Mouse (Mus musculus) liver, embryonic 15.5 days (tissue): ENCODE data around the gene Gm20388. TPM values are rescaled to one million over a fixed set of nuclear protein-coding genes. Genes with fewer than 3 reads are reported as not detected.

Experiments
- ATAC-seq: fragments of 200-750 bp; cut with Nextera tagmentation; 2 replicates; pipeline ENCODE4 v1.8.0; 2017; ENCODE audit warnings: moderate number of reproducible peaks, mild to moderate bottlenecking, moderate library complexity; ENCODE audit not compliant: insufficient read depth
- H3K27ac ChIP-seq: fragments of 300-500 bp; sonication (generic); replicated peaks from 2 replicates; pipeline ENCODE4 v1.5.1; 2015; ENCODE audit warnings: mild to moderate bottlenecking, inconsistent platforms
- H3K27me3 ChIP-seq: fragments of 300-500 bp; sonication (generic); 2 replicates; pipeline ENCODE4 v1.6.1; 2015; ENCODE audit warnings: mild to moderate bottlenecking, inconsistent platforms
- H3K36me3 ChIP-seq: fragments of 300-500 bp; sonication (generic); replicated peaks from 2 replicates; pipeline ENCODE4 v1.6.1; 2015; ENCODE audit warnings: moderate library complexity, mild to moderate bottlenecking, inconsistent platforms
- H3K4me1 ChIP-seq: fragments of 300-500 bp; sonication (generic); replicated peaks from 2 replicates; pipeline ENCODE4 v1.6.1; 2015; ENCODE audit warnings: inconsistent platforms
- H3K4me2 ChIP-seq: fragments of 300-500 bp; sonication (generic); 2 replicates; pipeline ENCODE4 v1.6.1; 2015; ENCODE audit warnings: moderate library complexity, mild to moderate bottlenecking, inconsistent platforms
- H3K4me3 ChIP-seq: fragments of 300-500 bp; sonication (generic); replicated peaks from 2 replicates; pipeline ENCODE4 v1.5.1; 2015; ENCODE audit warnings: mild to moderate bottlenecking, inconsistent platforms
- H3K9ac ChIP-seq: fragments of 300-500 bp; sonication (generic); 2 replicates; pipeline ENCODE4 v1.6.1; 2015; ENCODE audit warnings: moderate library complexity, mild to moderate bottlenecking, inconsistent platforms
- H3K9me3 ChIP-seq: fragments of 300-500 bp; sonication (generic); replicated peaks from 2 replicates; pipeline ENCODE4 v1.6.1; 2016; ENCODE audit warnings: inconsistent platforms
- WGBS: fragments of 180-500 bp; shearing (Covaris S2); methylation state at CpG from one replicate; pipeline ENCODE4 v1.1.7; 2015; ENCODE audit warnings: mixed read lengths; ENCODE audit not compliant: insufficient replicate concordance; 5-methylcytosine and 5-hydroxymethylcytosine counted together
- polyA plus RNA-seq: library from polyadenylated mRNA; unstranded; fragments of >200 nt; fragmentation: Nextera tagmentation; extraction: Ambion mirVana; gene quantifications from 2 replicates; pipeline ENCODE4 v1.2.1, GENCODE M21; 2015

The Gm20388 gene
- polyA plus RNA-seq, 1 experiment from 2014 or later = not detected

- peaks cover 12% of the 10 kb centered on the region for H3K27me3 ChIP-seq
- 0 out of 2 replicates have a peak, but pooled peaks cover 6% of the 10 kb centered on the region for H3K9me3 ChIP-seq
- H3K4me2 ChIP-seq = no peak overlapping the region
- H3K4me3 ChIP-seq = no peak overlapping the region
- no peak overlapping the region for H3K27ac ChIP-seq
- ATAC-seq = no peak
- H3K36me3 ChIP-seq = no peaks in the 10 kb centered on the region
- WGBS = 83% methylated on average over 12 of the region's 12 CpGs
- H3K9ac ChIP-seq = no peak overlapping the region
- peaks cover 34% of the 10 kb centered on the region for H3K4me1 ChIP-seq
Observed at GRCm38 (mm10) chr8:120431042-120431441, 520.4 kb downstream of the Gm20388 start.

- H3K36me3 ChIP-seq = no peaks in the 10 kb centered on the region
- no peak overlapping the region for H3K27ac ChIP-seq
- H3K4me3 ChIP-seq = no peak overlapping the region
- H3K9ac ChIP-seq = no peak overlapping the region
- H3K4me2 ChIP-seq = no peak overlapping the region
- peaks cover 25% of the 10 kb centered on the region for H3K27me3 ChIP-seq
- ATAC-seq = no peak
- 64% methylated on average over 7 of the region's 7 CpGs for WGBS
- peaks cover 34% of the 10 kb centered on the region for H3K4me1 ChIP-seq
- H3K9me3 ChIP-seq = 0 out of 2 replicates have a peak, but pooled peaks cover 6% of the 10 kb centered on the region
Observed at GRCm38 (mm10) chr8:120432438-120432837, 521.8 kb downstream of the Gm20388 start.

- Histone ChIP-seq H3K9ac (no peak overlapping the region), H3K4me1 (peaks cover 34% of the 10 kb centered on the region)
- WGBS = 88% methylated on average over 7 of the region's 7 CpGs
Observed at GRCm38 (mm10) chr8:120433143-120433542, 522.5 kb downstream of the Gm20388 start.

GRCm38 (mm10) chr8:120433734-120434133 is 523.1 kb downstream of the Gm20388 start:
- 89% methylated on average over 1 of the region's 1 CpGs for WGBS
- Histone ChIP-seq H3K36me3 (no peaks in the 10 kb centered on the region), H3K9ac (no peak overlapping the region)

More at GRCm38 (mm10) chr8:120433143-120433542, 522.5 kb downstream of the Gm20388 start:
- Histone ChIP-seq H3K36me3 (no peaks in the 10 kb centered on the region), H3K9me3 (0 out of 2 replicates have a peak, but pooled peaks cover 6% of the 10 kb centered on the region), H3K4me2 (no peak overlapping the region), H3K27me3 (peaks cover 32% of the 10 kb centered on the region), H3K27ac (no peak overlapping the region), H3K4me3 (no peak overlapping the region)
- ATAC-seq = no peak

GRCm38 (mm10) chr8:120435781-120436180 is 525.1 kb downstream of the Gm20388 start:
- H3K9me3 ChIP-seq = 0 out of 2 replicates have a peak, but pooled peaks cover 6% of the 10 kb centered on the region
- H3K27ac ChIP-seq = no peak overlapping the region
- H3K27me3 ChIP-seq = peaks cover 55% of the 10 kb centered on the region
- no peak overlapping the region for H3K9ac ChIP-seq
- 67% methylated on average over 15 of the region's 15 CpGs for WGBS
- peaks cover 36% of the 10 kb centered on the region for H3K4me1 ChIP-seq
- H3K4me3 ChIP-seq = no peak overlapping the region
- no peak overlapping the region for H3K4me2 ChIP-seq
- ATAC-seq = no peak
- no peaks in the 10 kb centered on the region for H3K36me3 ChIP-seq

More at GRCm38 (mm10) chr8:120433734-120434133, 523.1 kb downstream of the Gm20388 start:
- H3K27ac ChIP-seq = no peak overlapping the region
- no peak overlapping the region for H3K4me3 ChIP-seq
- H3K9me3 ChIP-seq = 0 out of 2 replicates have a peak, but pooled peaks cover 6% of the 10 kb centered on the region
- H3K4me2 ChIP-seq = no peak overlapping the region
- H3K27me3 ChIP-seq = peaks cover 38% of the 10 kb centered on the region
- no peak for ATAC-seq
- H3K4me1 ChIP-seq = peaks cover 30% of the 10 kb centered on the region

- H3K4me1 ChIP-seq = peaks cover 41% of the 10 kb centered on the region
- H3K9me3 ChIP-seq = 0 out of 2 replicates have a peak, but pooled peaks cover 6% of the 10 kb centered on the region
- H3K9ac ChIP-seq = no peak overlapping the region
- H3K4me2 ChIP-seq = no peak overlapping the region; the same call in 1 of the 2 replicates
- no peak overlapping the region for H3K4me3 ChIP-seq
- ATAC-seq = no peak
- H3K36me3 ChIP-seq = no peaks in the 10 kb centered on the region
- whole genome bisulfite sequencing = 51% methylated on average over 5 of the region's 5 CpGs
- H3K27me3 ChIP-seq = peaks cover 63% of the 10 kb centered on the region
- H3K27ac ChIP-seq = no peak overlapping the region
Observed at GRCm38 (mm10) chr8:120436491-120437030, 525.9 kb downstream of the Gm20388 start.

GRCm38 (mm10) chr8:120437207-120437606 is 526.6 kb downstream of the Gm20388 start:
- H3K27me3 ChIP-seq = peaks cover 67% of the 10 kb centered on the region
- ATAC-seq = no peak
- H3K9ac ChIP-seq = no peak overlapping the region
- no peak overlapping the region for H3K4me3 ChIP-seq
- H3K36me3 ChIP-seq = no peaks in the 10 kb centered on the region
- peaks cover 47% of the 10 kb centered on the region for H3K4me1 ChIP-seq
- H3K9me3 ChIP-seq = 0 out of 2 replicates have a peak, but pooled peaks cover 6% of the 10 kb centered on the region
- no peak overlapping the region for H3K4me2 ChIP-seq
- H3K27ac ChIP-seq = no peak overlapping the region
- WGBS = 69% methylated on average over 1 of the region's 1 CpGs

GRCm38 (mm10) chr8:120437666-120438395 is 527.2 kb downstream of the Gm20388 start:
- Histone ChIP-seq H3K36me3 (no peaks in the 10 kb centered on the region), H3K4me1 (peaks cover 54% of the 10 kb centered on the region), H3K9ac (no peak overlapping the region), H3K27ac (no peak overlapping the region), H3K27me3 (peaks cover 67% of the 10 kb centered on the region), H3K4me3 (no peak overlapping the region), H3K4me2 (no peak overlapping the region), H3K9me3 (0 out of 2 replicates have a peak, but pooled peaks cover 6% of the 10 kb centered on the region)
- 0 out of 2 replicates have a peak, but pooled peaks have one; percentile 9 for ATAC-seq
- 77% methylated on average over 21 of the region's 21 CpGs for WGBS

GRCm38 (mm10) chr8:120439309-120439708 is 528.7 kb downstream of the Gm20388 start:
- Histone ChIP-seq H3K4me3 (no peak overlapping the region), H3K4me1 (peaks cover 56% of the 10 kb centered on the region), H3K36me3 (no peaks in the 10 kb centered on the region), H3K27me3 (peaks cover 67% of the 10 kb centered on the region), H3K9me3 (no peaks in the 10 kb centered on the region), H3K9ac (no peak overlapping the region), H3K4me2 (no peak overlapping the region), H3K27ac (no peak overlapping the region)
- ATAC-seq = no peak
- 59% methylated on average over 19 of the region's 19 CpGs for WGBS

GRCm38 (mm10) chr8:120440739-120441138 is 530.1 kb downstream of the Gm20388 start:
- Histone ChIP-seq H3K4me1 (peaks cover 63% of the 10 kb centered on the region), H3K27me3 (peaks cover 57% of the 10 kb centered on the region)
- WGBS = 81% methylated on average over 12 of the region's 12 CpGs

GRCm38 (mm10) chr8:120441637-120442036 is 531.0 kb downstream of the Gm20388 start:
- H3K36me3 ChIP-seq = no peaks in the 10 kb centered on the region
- no peak overlapping the region for H3K4me2 ChIP-seq
- no peak overlapping the region for H3K4me3 ChIP-seq
- H3K27ac ChIP-seq = no peak overlapping the region
- no peak overlapping the region for H3K9ac ChIP-seq
- WGBS = 50% methylated on average over 6 of the region's 6 CpGs
- no peaks in the 10 kb centered on the region for H3K9me3 ChIP-seq
- peak; percentile 17; the same call in 1 of the 2 replicates for ATAC-seq
- H3K4me1 ChIP-seq = peaks cover 57% of the 10 kb centered on the region
- peaks cover 48% of the 10 kb centered on the region for H3K27me3 ChIP-seq

More at GRCm38 (mm10) chr8:120440739-120441138, 530.1 kb downstream of the Gm20388 start:
- no peaks in the 10 kb centered on the region for H3K36me3 ChIP-seq
- H3K4me2 ChIP-seq = no peak overlapping the region
- no peak for ATAC-seq
- no peaks in the 10 kb centered on the region for H3K9me3 ChIP-seq
- H3K27ac ChIP-seq = no peak overlapping the region
- H3K4me3 ChIP-seq = no peak overlapping the region
- no peak overlapping the region for H3K9ac ChIP-seq
